Mouse (Mus musculus) heart, adult 8-10 months (tissue): ENCODE data around the gene Asmt. TPM values are rescaled to one million over a fixed set of nuclear protein-coding genes. Genes with fewer than 3 reads are reported as not detected.

Experiments used
- DNase-seq: peaks from one replicate; pipeline ENCODE4 v3.0.0; 2022; ENCODE audit warnings: low spot score
- total RNA-seq, 4 experiments: library from RNA; stranded (reverse); gene quantifications; 2 replicates each; pipeline ENCODE4 v1.2.4; 2022

Gene Asmt
- not detected for total RNA-seq

- no peak for DNase-seq
Measured at GRCm38 (mm10) chrX:170672594-170673092, at the start of gene Asmt. Asmt (plus strand) TSS chrX:170672644.

- no peak for DNase-seq
Measured at GRCm38 (mm10) chrX:170673233-170673951, 948 bp downstream of the Asmt start.

DNA sequence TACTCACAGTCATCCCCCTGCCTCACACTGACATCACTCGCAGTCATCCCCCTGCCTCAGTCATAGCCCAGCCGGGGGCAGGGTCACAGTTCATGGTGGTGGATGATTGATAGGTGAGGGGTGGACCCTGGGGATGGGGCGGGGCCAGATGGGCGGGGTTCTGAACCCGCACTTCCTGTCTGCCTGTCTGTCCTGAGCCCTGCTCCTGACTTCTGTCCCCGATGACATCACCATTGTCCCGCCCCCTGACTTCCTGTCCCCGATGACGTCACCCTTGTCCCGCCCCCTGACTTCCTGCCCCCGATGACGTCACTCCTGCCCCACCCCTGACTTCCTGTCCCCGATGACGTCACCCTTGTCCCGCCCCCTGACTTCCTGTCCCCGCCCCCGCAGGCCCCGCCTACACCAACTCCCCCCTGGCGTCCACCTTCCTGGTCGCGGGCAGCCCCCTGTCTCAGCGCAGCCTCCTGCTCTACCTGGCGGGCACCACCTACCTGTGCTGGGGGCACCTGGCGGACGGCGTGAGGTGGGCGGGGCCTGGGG, 1.9 kb downstream of the Asmt start:
- DNase-seq: no peak

DNA sequence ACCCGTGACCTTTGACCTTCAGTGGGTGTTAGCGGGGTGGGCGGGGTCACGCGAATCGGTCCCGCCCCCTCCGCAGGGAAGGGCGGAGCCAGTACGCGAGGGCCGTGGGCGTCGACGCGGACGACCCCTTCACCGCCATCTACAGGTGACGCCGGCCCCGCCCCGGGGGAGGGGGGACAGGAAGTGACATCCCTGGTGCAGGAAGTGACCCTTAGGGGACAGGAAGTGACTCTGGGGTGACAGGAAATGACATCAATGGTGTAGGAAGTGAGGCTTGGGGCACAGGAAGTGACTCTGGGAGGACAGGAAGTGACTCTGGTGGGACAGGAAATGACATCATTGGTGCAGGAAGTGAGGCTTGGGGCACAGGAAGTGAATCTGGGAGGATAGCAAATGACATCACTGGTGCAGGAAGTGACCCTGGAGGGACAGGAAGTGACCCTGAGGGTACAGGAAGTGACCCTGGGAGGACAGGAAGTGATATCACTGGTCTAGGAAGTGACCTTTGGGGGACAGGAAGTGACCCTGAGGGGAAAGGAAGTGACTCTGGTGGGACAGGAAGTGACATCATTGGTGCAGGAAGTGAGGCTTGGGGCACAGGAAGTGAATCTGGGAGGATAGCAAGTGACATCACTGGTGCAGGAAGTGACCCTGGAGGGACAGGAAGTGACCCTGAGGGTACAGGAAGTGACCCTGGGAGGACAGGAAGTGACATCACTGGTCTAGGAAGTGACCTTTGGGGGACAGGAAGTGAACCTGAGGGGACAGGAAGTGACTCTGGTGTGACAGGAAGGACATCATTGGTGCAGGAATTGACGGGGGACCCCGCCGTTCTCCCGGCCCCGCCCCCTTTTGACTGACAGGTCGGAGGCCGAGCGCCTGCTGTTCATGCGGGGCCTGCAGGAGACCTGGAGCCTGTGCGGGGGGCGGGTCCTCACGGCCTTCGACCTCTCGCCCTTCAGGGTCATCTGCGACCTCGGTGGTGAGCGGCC, 2.7 kb downstream of the Asmt start:
- DNase-seq: no peak

DNA sequence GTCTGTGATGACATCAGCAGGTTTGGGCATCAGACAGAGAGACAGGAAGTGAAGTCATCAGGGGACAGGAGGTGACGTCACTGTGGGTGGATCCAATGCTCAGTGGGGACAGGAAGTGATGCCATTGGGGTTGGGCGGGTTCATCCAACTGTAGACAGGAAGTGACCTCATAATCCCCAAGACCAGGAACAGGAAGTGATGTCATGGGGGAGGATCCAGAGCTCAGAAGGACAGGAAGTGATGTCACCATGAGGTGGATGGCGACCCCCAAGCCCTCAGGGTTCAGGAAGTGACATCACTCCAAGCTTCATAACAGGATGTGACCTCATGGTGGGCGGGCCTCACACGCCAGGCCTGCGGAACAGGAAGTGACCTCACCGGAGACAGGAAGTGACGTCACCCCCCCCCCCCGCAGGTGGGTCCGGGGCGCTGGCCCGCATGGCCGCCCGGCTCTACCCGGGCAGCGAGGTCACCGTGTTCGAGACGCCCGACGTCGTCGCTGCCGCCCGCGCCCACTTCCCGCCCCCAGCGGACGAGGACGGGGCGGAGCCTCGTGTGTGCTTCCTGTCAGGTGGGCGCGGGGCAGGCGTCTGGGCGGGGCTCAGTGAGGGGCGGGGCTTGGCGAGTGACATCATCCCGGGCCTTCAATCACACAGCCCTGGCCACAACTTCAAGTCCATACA, 3.6 kb downstream of the Asmt start:
- no peak for DNase-seq

- no peak for DNase-seq
Measured at GRCm38 (mm10) chrX:170676606-170677239, 4.3 kb downstream of the Asmt start.

- DNase-seq: no peak
Measured at GRCm38 (mm10) chrX:170677266-170677665, 4.8 kb downstream of the Asmt start.

DNA sequence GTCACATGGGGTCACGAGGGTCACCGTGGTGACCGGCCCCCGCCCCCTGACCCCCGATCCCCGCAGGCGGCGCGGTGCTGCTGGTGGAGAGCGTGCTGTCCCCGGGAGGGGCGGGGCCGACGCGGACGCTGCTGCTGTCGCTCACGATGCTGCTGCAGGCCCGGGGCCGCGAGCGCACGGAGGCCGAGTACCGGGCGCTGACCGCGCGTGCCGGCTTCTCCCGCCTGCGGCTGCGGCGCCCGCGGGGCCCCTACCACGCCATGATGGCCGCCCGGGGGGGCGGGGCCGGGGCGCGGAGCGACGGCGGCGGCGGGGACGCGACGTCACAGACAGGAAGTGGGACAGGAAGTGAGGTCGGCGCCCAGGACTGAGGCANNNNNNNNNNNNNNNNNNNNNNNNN, 5.2 kb downstream of the Asmt start:
- no peak for DNase-seq
